Mouse (Mus musculus) cerebellum, adult 18-20 months (tissue): ENCODE results near the gene Zbed5.
"Not testable (repeated sequence)": the region's sequence is repeated elsewhere in the genome, so short reads cannot be mapped to it uniquely, and the experiment has no call there.

Experiments
- DNase-seq, 2 experiments: peaks; one replicate each; pipeline ENCODE4 v3.0.0; 2021

Zbed5 gene

DNA sequence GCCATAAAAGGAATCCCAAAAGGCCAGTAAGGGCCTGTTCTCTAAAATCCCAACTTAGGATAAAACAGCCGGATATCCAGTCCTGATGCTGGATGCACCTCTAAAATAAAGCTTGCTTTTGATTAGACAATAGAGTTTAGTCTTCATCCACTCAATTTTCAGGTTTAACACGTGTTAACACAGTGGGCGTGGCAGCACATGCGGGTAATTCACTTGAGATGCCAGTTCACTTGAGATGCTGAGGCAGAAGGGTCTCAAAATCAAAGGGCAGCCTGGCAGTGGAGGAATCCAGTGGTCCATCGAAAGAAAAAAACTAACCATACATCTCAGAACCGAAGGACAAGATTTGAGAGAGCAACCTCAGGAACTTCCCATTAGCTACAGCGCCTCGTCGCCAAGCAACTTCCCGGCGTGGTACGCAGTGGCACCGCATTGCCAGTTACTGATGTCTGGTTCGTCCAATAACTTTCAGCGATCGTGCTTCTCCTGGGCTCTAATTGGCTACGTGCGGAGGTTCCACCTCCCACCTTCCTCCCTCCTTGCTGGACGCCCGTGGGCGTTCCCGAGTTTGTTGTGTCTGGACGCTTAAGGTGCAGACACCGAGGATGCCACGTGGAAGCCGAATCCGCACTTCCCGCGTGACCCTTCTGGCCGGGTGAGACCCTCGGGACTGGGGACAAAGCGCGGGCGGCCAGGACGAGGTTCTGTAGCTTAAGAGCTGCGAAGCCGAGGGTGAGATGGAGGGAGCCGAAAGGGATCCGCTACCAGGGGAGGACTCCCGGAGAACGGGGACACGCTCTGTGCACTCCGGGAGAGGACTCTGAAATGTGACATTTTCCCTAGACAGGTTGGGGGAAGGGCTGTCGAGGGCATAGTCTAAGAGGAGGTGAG lies at the start of gene Zbed5:
TSS of gene Zbed5 (plus strand) at position 526 of the 891 bp plus-strand sequence.
- peak; percentile 82 to 90 for DNase-seq

DNA sequence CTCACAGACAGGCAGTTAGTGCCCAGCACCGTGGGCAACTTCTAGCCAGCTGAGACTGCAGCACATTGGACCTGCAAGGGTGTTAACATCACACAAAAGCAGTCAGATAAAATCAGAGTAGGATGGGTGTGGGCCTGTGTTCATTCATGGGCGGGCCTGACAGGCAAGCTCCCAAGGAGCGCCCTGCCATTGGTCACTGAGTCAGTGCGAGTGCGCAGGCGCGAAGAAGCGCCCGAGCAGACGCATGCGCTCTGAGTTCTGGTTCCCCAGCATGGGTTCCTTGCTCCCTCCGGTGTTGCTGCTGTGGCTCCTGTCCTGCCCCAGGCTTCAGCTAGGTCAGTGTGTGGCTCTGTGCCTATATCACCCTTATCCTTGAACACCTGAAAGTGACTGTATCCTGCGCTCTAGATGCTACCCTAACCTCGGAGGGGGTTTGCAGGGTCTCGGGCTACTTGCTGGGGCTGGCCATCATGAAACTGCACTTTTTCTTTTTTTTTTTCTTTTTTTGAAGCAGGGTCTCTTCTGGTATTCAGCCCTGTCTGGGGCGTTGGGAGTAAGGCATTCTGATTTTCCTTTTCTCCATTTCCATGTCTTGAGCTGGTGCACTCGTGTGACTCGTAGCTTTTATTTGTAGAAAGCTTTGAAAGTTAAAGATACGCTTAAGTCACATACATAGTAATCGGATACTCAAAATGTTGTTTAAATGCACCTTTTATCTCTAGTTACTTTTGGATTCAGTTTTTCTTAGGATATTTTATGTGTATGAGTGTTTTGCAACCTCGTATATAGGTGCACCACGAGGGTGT lies 48.6 kb upstream of the Zbed5 start, which contains the start of gene Sumf2:
TSS of gene Sumf2 (plus strand) at position 235 of the 806 bp plus-strand sequence.
- peak; percentile 94 to 97 for DNase-seq

DNA sequence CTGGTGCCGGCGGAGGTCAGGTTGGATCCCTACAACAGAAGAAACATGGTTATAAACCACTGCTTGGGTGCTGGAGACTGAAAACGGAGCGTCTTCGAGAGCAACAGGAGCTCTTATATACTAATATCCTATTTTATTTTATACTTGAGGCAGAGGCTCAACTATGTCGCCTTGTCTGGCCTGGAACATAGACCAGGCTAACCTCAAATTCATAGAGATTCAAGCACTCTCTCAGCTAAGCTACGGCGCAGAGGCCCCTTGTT lies 48.0 kb upstream of the Zbed5 start:
- peak in 1 of 2 experiments; percentile 20 for DNase-seq

DNA sequence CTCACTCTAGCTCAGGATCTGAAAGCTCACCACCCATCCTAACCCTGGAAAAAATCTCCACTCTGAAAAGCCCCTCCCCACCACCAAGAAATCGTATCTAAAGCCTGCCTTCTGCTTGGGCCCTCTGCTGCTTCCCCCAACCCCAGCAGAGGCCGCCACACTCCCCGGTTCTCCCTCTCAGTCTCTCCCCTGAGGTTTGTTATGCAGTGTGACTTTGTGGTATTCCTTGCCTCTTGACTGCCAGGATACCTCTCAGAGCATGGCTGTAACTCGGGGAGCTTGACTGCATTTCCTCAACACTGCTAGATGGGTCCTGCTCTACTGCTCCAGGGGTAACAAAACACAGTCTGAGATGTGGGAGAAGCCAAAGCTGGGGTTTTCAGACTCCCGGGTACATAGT lies 40.4 kb upstream of the Zbed5 start:
- no peak for DNase-seq

DNA sequence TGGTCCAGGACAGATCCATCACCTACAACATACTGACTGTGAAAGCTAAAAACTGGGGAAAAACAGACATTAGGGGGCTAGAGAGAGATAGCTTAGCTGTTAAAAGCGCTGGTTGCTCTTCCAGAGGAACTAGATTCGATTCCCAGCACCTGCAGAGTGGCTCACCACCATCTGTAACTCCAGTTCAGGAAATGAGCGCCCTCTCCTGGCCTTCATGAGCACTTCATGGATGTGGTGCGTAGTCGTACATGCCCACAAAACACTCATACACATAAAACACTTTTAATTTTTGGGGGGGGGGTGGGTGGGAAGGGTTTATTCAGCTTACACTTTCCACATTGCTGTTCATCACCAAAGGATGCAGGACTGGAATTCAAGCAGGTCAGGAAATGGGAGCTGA lies 39.1 kb upstream of the Zbed5 start:
- no peak for DNase-seq

- DNase-seq, result no peak
Observed at GRCm38 (mm10) chr5:129862325-129862724, 33.2 kb upstream of the Zbed5 start.

DNA sequence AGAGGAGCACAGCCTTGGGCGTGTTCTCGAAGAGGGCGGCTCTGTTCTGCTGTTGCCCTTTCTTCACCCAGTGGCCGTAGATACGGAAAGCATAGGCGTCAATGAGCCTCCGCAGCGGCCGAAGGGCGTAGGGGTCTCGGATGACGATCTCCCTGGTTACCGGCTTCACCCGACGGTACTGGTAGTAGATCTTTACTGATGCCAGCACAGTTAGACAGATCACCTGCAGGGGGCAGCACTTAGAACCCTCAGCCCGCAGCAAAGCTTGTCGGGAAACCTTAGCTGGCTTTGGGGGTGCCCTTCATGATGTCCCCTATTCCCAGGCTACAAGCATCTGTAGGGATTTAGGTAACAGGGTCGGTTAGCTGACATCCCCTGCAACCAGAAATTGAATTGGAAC lies 31.1 kb upstream of the Zbed5 start:
- peak; percentile 31 to 46 for DNase-seq

DNA sequence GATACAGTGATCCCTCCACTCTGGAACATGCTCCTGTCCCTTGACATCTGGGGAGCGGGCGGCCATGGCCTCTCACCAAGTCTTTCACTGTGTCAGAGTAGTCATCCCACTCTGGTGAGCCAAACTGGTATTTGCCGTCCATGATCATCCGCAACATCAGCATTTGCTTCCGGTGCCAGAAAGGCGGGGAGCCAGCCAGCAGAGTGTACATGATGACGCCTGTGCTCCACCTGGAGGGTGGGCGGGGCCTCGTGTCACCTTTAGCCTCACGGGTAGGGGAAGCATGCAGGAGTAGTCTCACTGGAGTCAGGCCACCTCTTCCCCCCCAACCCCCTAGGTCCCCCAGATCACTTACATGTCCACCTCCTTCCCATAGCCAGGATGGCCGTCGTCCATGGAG lies 29.7 kb upstream of the Zbed5 start:
- no peak for DNase-seq

GRCm38 (mm10) chr5:129869238-129869995 lies 26.1 kb upstream of the Zbed5 start:
- DNase-seq, result no peak

- no peak for DNase-seq
Observed at GRCm38 (mm10) chr5:129871238-129871637, 24.3 kb upstream of the Zbed5 start.

DNA sequence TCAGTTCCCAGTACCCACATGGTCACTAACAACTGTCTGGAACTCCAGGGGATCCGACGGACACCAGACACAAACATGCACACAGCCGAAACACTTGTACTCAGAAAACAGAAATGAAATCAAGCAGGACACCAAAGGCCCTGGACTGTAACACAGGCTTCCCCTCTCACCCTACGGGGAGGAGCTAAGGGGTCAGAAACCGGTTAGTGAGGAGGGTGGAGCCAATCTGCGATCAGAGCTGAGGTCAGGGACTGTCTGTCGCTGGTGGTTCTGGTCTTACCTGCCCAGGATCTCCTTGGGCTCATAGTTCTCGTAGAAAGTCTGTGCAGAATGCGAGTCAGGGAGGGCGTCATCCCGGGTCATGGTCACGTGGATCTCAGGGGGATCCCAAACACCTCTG lies 21.6 kb upstream of the Zbed5 start:
- DNase-seq, result no peak

DNA sequence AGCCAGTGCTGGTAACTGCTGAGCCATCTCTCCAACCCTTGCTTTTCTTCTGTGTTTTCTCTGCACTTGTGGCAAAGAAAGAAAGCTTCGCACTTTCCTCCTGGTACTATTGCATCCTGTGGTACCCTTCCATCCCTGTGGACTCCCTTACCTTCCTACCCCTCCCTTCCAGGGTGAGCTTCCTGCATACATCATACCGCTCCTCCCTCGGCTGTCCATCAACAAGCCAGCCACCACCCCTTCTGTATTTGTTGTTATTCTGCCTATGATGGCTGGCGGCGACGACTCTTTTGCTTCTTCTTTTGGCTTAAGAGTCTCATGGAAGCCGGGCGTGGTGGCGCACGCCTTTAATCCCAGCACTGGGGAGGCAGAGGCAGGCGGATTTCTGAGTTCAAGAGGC lies 20.4 kb upstream of the Zbed5 start:
- DNase-seq, result no peak

DNA sequence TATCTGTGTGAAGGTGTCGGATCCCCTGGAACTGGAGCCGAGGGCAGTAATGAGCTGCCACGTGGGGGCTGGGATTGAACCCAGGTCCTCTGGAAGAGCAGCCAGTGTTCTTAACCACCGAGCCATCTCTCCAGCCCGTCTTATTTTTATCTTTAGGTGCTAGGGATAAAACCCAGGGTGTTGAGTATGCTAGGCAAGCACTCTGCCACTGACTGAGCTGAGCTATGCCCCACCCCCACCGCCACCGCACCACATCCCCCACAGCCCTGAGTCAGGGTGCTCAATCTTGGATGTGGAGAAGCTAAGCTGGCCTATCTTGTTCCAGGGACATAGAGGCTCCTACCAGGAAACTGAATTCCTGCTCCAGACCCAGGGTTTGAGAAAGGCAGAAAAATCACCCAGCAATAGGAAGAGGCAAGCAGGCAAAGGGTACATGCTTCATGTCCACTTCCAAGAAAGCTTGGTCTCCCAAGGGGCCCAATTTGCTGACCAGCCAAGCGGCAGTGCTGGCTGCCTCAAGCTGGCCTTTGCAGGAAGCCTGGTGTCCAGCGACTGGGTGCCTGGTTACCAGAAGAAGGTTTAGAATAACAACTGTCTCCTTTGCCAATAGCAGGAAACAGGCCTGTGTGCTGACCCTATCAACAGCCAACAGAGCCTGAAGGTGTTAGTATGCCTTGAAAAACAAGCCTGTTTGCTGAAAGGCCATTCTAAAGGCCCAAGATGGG lies 17.6 kb upstream of the Zbed5 start:
- DNase-seq, result peak in 1 of 2 experiments; percentile 23

DNA sequence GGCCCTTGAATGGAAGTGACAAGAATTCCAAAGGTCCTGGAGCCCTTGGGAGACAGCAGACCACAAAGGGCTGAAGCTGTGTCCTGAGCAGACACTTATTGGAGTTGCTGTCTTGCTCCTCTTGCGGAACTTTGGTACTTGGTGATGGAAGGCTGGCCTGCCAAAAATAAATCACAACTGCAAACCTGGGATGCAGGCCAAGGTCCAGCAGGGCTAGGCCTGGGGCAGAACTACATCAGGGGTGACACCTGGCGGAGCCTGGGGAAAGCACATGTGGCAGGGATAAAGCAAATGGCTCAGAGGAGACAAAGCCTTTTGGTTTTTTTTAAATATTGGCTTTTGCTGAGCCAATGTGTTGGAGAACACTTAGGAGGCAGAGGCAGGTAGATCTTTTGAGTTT lies 16.6 kb upstream of the Zbed5 start:
- DNase-seq, result peak; percentile 30 to 40

DNA sequence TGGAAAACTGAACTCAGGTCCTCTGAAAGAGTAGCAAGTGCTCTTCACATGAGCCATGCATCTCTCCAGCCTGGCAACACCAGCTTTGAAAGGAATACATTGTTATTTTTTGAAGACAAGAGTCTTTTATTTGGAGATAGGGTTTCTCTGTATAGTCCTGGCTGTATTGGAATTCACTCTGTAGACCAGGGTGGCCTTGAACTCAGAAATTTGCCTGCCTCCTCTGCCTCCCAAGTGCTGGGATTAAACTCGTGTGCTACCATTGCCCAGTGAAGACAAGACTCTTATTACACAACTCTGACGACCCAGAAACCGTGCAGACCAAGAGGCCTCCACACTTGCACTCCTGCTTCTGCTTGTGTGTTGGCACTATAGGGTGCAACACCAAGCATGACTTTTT lies 15.6 kb upstream of the Zbed5 start:
- DNase-seq, result no peak

DNA sequence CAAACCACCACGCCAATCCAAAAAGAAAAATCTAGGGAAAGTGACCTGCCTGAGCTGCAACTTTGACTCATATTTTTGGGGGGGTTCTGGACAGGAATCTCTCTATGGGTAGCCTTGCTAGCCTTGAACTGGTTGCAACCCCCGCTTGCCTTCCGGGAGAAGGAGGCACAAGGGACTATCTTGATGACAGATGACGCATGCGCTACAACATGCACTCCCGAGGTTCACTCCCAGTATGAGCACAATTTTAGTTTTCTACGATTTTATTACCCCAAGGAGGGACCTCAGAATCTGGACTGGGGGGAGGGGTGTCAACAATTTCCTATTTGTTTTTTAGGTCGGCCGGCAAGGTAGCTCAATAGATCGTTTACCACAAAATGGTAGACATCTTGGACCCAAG lies 9.3 kb upstream of the Zbed5 start:
- DNase-seq, result no peak

GRCm38 (mm10) chr5:129886911-129887636 lies 8.4 kb upstream of the Zbed5 start, which contains the start of gene Chchd2:
Gene Chchd2, minus strand, starts transcription at chr5:129887470.
- peak; percentile 91 to 95 for DNase-seq

DNA sequence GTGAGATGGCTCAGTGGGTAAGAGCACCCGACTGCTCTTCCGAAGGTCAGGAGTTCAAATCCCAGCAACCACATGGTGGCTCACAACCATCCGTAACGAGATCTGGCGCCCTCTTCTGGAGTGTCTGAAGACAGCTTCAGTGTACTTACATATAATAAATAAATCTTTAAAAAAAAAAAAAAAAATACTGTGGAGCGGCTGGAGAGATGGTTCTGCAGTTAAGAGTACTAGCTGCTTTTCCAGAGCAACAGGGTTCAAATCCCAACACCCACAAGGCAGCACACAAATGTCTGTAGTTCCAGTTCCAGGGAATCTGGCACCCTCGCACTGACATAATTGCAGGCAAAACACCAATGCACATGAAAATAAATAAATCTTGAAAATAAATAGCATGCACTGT lies 5.1 kb upstream of the Zbed5 start:
- DNase-seq, result not testable (repeated sequence)

- no peak for DNase-seq
Observed at GRCm38 (mm10) chr5:129898449-129898848, 2.9 kb downstream of the Zbed5 start, which contains the start of gene Phkg1. Gene Phkg1, minus strand, starts transcription at chr5:129898549.

GRCm38 (mm10) chr5:129907775-129908174 lies 12.3 kb downstream of the Zbed5 start:
- DNase-seq, result no peak

DNA sequence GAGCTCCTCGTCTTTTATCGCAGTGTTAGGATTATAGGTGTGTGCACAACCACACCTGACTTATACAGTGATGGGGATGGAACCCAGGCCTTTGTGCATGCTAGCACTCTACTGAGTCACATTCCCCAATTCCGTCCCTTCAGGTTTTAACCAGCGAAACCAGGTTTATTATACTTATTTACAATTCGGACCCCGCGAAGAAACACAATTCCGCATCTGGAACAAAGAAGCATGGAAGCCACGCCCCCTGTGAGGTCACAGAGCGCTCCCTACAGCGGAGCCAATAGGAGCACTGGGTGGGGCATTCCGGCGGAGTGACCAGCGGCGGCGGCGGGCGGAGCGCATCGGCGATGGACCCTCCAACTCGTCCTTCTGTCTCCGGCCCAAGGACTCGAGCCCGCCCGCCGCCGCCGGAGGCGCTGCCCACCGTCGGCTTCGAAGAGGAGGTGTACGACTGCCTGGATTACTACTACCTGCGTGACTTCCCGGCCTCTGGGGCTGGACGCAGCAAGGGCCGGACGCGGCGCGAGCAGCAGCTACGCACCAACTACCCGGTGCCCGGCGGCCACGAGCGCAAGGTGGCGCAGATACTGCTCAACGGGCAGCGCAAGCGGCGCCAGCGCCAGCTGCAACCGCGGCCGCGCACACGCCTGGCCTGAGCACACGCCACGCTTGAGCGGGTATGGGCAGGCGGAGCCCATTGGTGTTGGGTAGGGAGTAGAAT lies 12.9 kb downstream of the Zbed5 start, which contains the start of gene Nupr1l:
TSS of gene Nupr1l (plus strand) at position 299 of the 724 bp plus-strand sequence.
- peak; percentile 89 to 92 for DNase-seq
